Mouse (Mus musculus): Measurements from ENCODE around the gene Fam240a.

Fam240a gene

GRCm38 (mm10) chr9:110916786-110917185 lies at the start of gene Fam240a:
Gene Fam240a (minus strand): TSS chr9:110916861.
- DNase-seq (ENCODE audit: low spot score in 2 of 2), result no peak

- DNase-seq (ENCODE audit: low spot score in 2 of 2), result no peak
These were observed 49.2 kb upstream of the Fam240a start for GRCm38 (mm10) chr9:110965910-110966231.

GRCm38 (mm10) chr9:110965062-110965909 lies 48.6 kb upstream of the Fam240a start:
- DNase-seq (ENCODE audit: low spot score in 2 of 2), result no peak

- peak; percentile 49 to 75 for DNase-seq (ENCODE audit: low spot score in 2 of 2)
These were observed 47.0 kb upstream of the Fam240a start for GRCm38 (mm10) chr9:110963566-110964115.

DNA sequence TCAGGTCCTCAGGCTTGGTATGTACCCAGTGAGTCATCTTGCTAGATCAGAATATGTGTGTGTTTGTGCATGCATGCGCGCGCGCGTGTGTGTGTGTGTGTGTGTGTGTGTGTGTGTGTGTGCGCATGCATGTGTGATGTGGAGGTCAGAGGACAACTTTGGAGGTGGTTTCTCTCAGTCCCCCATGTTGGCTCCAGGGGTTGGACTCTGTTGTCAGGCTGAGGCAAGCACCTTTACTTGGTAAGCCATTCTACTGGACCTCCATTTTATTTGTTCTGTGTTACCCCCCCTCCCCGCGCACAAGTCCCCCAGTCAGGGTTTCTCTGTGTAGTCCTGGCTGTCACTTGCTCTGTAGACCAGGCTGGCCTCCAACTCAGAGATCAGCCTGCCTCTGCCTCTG lies 44.7 kb upstream of the Fam240a start:
- DNase-seq (ENCODE audit: low spot score in 2 of 2), result no peak

DNA sequence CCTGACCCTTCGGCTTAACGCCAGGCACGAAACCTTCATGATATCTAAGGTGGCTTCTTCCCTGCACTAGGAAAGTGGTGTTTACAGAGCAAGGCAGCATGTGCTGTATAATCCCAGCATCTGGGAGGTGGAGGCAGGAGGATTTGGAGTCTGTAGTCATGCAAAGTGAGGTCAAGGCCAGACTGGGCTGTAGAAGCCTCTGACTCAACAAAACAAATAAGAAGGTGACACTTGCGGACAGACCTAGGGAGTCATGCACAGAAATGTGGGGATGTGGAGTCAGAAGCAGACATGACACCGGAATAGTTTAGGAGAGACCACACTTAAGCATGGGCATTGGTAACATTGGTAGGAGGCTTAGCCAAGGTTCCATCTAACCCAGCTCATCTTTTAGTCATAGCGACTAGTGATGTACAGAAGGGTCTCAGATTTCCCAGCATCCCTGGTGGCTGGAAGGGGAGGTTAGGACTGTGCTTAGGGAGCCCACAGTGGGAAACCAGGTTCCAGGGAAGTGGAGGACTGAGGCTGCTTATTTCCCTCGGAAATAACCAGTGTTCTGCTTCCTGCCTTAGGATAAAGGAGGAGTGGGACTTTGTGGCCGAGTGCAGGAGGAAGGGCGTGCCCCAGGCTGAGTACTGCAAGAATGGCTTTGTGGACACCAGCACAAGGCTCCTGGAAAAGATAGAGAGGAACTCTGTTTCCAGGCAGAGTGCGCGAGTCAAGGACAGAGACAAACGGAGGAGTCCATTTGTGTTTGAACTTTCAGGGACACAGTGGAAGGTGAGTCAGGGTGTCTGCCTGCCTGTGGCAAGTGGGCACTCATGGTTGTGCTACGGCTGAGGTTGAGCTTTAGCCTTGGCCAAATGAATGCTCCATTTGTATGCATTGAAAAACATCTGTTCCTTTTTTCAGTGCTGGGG lies 43.8 kb upstream of the Fam240a start:
- no peak for DNase-seq (ENCODE audit: low spot score in 2 of 2)

DNA sequence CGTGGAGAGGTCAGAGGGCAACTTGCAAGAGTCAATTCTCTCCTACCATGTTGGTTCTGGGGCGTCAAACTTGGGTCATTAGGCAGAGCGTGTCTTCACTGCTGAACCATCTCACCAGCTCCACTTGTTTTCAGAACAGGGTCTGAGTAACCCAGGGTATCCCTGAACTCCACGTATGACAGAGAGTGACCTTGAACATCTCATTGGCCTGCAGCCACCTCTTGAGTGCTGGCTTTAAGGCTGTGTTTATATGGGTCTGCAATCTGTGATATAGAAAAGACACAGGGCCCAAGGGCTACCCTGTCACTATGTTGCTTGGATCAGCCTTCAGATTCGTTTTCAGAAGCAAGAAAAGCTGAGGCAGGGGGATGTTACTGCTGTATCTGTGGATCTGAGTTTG lies 43.0 kb upstream of the Fam240a start:
- no peak for DNase-seq (ENCODE audit: low spot score in 2 of 2)

DNA sequence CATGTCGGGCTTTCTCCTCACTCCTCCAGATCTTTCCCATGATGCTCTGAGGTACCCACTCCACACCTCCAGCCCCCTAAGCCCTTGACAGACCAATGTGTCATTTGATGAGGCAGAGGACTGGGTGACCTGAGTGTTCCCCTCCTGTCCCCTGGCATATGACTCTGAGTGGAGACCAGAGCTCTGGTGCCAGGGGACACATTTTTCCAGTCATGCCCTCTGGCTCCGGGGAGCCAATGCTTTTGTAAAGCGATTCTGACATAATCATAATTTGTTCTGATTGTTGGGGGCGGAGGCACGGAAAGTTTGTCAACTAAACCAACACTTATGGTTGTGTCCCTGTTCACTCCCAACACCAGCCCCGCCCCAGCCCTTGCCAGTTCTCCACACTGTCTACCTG lies 39.3 kb upstream of the Fam240a start:
- DNase-seq (ENCODE audit: low spot score in 2 of 2), result peak; percentile 74 to 76

DNA sequence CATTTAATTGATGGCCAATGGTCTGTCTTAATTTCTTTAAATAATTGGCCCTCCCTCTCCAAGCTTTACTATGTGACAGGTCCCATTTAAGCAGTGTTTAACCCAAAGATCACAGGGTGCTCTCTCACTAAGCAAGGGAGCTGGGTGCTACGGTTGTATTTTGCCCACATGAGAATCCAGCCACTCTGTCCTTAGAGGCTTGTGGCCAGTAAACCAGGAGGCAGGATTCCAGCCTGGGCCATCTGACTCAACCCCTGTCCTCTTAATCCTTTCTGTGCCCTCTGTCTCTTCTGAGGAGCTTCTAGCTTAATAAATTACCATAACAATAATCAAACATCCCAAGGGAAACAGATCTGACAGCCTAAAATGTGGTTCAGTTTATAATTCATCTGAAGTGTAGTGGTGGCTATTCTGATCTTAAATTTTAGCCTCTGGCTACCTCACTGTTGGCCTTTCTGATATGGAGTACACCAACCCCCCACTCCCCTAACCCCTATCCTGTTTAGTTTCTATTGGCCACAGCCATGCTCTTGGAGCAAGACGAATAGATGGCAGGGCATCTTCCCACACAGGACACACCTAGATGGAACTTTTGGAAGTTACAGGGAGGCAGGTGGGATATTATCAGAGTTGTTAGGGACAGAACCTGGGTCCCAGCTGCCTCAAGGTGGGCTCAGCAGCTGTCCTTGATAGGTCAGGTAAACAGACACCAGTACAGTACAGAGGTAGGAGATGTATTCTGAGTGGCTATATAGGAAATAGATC lies 38.2 kb upstream of the Fam240a start:
- DNase-seq (ENCODE audit: low spot score in 2 of 2), result no peak

- peak; percentile 67 to 78 for DNase-seq (ENCODE audit: low spot score in 2 of 2)
These were observed 37.1 kb upstream of the Fam240a start for GRCm38 (mm10) chr9:110953550-110954461.

- no peak for DNase-seq (ENCODE audit: low spot score in 2 of 2)
These were observed 36.4 kb upstream of the Fam240a start for GRCm38 (mm10) chr9:110952931-110953549.

- peak in 1 of 2 experiments; percentile 44 for DNase-seq (ENCODE audit: low spot score in 2 of 2)
These were observed 35.7 kb upstream of the Fam240a start for GRCm38 (mm10) chr9:110952398-110952797.

- DNase-seq (ENCODE audit: low spot score in 2 of 2), result no peak
These were observed 35.2 kb upstream of the Fam240a start for GRCm38 (mm10) chr9:110951866-110952265.

DNA sequence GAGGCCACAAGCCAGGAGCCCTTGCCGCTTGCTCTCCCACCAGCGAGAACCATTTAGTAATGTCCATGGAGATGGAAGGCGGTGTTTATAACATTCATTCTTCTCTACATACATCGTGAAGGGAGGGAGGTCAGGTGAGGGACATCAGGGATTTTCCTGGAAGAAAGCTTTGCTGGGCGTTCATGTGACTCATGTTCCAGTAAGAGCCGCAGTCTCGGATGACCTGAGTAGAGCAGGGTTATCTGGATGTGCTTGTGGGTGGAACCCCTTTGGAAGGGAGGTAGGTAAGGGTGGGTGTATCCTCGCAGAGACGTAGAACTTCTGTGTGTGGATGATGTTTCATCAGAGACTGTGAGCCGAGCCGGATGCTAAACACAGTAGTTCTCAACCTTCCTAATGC lies 34.7 kb upstream of the Fam240a start, which contains the start of gene Lrrc2:
Lrrc2 (plus strand) TSS at position 149 of the 400 bp plus-strand sequence.
- DNase-seq (ENCODE audit: low spot score in 2 of 2), result no peak

- no peak for DNase-seq (ENCODE audit: low spot score in 2 of 2)
These were observed 33.4 kb upstream of the Fam240a start for GRCm38 (mm10) chr9:110950109-110950508.

GRCm38 (mm10) chr9:110948813-110949310 lies 32.2 kb upstream of the Fam240a start:
- no peak for DNase-seq (ENCODE audit: low spot score in 2 of 2)

- DNase-seq (ENCODE audit: low spot score in 2 of 2), result no peak
These were observed 31.2 kb upstream of the Fam240a start for GRCm38 (mm10) chr9:110947900-110948299.

GRCm38 (mm10) chr9:110947261-110947661 lies 30.6 kb upstream of the Fam240a start:
- DNase-seq (ENCODE audit: low spot score in 2 of 2), result no peak

- DNase-seq (ENCODE audit: low spot score in 2 of 2), result no peak
These were observed 29.9 kb upstream of the Fam240a start for GRCm38 (mm10) chr9:110946548-110947044.

GRCm38 (mm10) chr9:110945926-110946325 lies 29.3 kb upstream of the Fam240a start, which contains the start of gene Tdgf1:
Gene Tdgf1 (minus strand): TSS chr9:110946158.
- no peak for DNase-seq (ENCODE audit: low spot score in 2 of 2)

Measured in heart, adult 9 months (tissue).